12 mouse cellular contexts compared by ENCODE assay signal in the genomic region with DNA sequence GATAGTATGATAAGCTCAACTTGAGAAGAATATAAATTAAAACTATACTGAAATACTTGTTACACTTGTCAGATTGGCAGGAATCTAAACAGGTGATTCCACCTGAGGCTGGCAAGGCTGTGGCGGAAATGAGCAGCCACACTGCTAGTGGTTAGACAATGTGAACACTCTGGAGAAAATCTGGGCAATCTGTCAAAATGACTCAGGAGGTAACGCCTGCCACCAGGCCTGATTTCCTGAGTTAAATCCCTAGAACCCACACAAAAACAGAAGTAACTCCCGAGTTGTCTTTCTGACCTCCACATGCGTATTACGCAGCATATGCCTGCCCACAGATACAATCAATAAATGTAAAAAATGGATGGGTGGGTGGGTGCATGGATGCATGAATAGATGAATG. TPM values are rescaled to one million over a fixed set of nuclear protein-coding genes. Genes with fewer than 3 reads are reported as not detected.
DNase-seq lines count a peak whose midpoint lies in the region; ATAC-seq and TF ChIP-seq lines count a peak whose summit lies in the region.
"Had no signal": no experiment of that assay in that cellular context is flagged by ENCODE, and none has a peak within 500 bp of the region (broad histone marks: within the 10 kb centered on the region; RNA-seq: fewer than 3 reads in every experiment).

No protein-coding gene starts in this region.

- no peak overlapping the region for H3K9ac ChIP-seq in heart, adult 2 months (ENCODE audit: low read depth, low read length)
- no peak overlapping the region for H3K9ac ChIP-seq in midbrain, embryonic 11.5 days (ENCODE audit: low read length)
- H3K9ac ChIP-seq: forebrain, postnatal 0 days; liver, embryonic 12.5 days had no signal

- peaks cover 39% of the 10 kb centered on the region for H3K4me1 ChIP-seq in heart, adult 2 months (ENCODE audit: control insufficient read depth, insufficient read depth, low read length)
- H3K4me1 ChIP-seq in midbrain, embryonic 11.5 days (ENCODE audit: control insufficient read depth, insufficient read depth, low read length) = no peaks in the 10 kb centered on the region
- peaks cover 4% of the 10 kb centered on the region; the same call in 1 of the 2 replicates for H3K4me1 ChIP-seq in midbrain, embryonic 10.5 days
- H3K4me1 ChIP-seq in cerebellum, adult 2 months (ENCODE audit: control insufficient read depth, insufficient read depth, low read length) = peaks cover 39% of the 10 kb centered on the region

- H3K9me3 ChIP-seq in midbrain, embryonic 11.5 days (ENCODE audit: control insufficient read depth, low read length) = no peaks in the 10 kb centered on the region
- H3K9me3 ChIP-seq in midbrain, embryonic 10.5 days (replicated peaks) = no peaks in the 10 kb centered on the region
- H3K9me3 ChIP-seq: liver, embryonic 12.5 days had no signal

- DNase-seq in heart, adult 2 months = peak in 1 of 2 experiments; percentile 35
- DNase-seq in heart, postnatal 36 days = no peak
- peak; percentile 79 for DNase-seq in midbrain, embryonic 11.5 days (ENCODE audit: low spot score, missing footprints)
- no peak for DNase-seq in midbrain, embryonic 10.5 days (ENCODE audit: low spot score)
- DNase-seq in cerebellum, adult 2 months = peak; percentile 69 to 91
- DNase-seq in frontal cortex, adult 2 months (ENCODE audit: extremely low spot score in 1 of 2, low spot score in 1 of 2) = no peak
- no peak for DNase-seq in testis, postnatal 10 days (ENCODE audit: low spot score)
- DNase-seq: forebrain, postnatal 0 days; thymus, adult 18-20 months had no signal

- WGBS in heart, adult 2 months = 42% methylated on average over 5 of the region's 5 CpGs
- 92% methylated on average over 5 of the region's 5 CpGs for WGBS in midbrain, embryonic 11.5 days
- 91% methylated on average over 5 of the region's 5 CpGs for WGBS in midbrain, embryonic 10.5 days
- WGBS in cerebellum, adult 2 months = 15% methylated on average over 5 of the region's 5 CpGs

- no peak overlapping the region for H3K4me3 ChIP-seq in heart, adult 2 months
- H3K4me3 ChIP-seq in midbrain, embryonic 11.5 days (ENCODE audit: low read depth, low read length) = no peak overlapping the region
- H3K4me3 ChIP-seq in midbrain, embryonic 10.5 days = no peak overlapping the region
- H3K4me3 ChIP-seq in cerebellum, adult 2 months (replicated peaks; ENCODE audit: insufficient read depth, low read depth, low read length) = no peak overlapping the region
- no peak overlapping the region for H3K4me3 ChIP-seq in myocyte
- H3K4me3 ChIP-seq: liver, embryonic 12.5 days had no signal

- H3ac ChIP-seq in myocyte (ENCODE audit: control insufficient read depth, insufficient read length) = no peak overlapping the region

- intact Hi-C loops in heart, adult 2 months (cut with DNase I) = no loop called here
- intact Hi-C loops in heart, postnatal 36 days (cut with DNase I) = loop anchor here (10.0 kb wide), 1 partner anchor 52 kb away; no protein-coding TSS in a partner anchor

- H3K36me3 ChIP-seq in heart, adult 2 months (ENCODE audit: control insufficient read depth, insufficient read depth, low read length) = peaks cover 46% of the 10 kb centered on the region
- no peaks in the 10 kb centered on the region for H3K36me3 ChIP-seq in midbrain, embryonic 11.5 days (ENCODE audit: control insufficient read depth, insufficient read depth, low read length)
- no peaks in the 10 kb centered on the region for H3K36me3 ChIP-seq in midbrain, embryonic 10.5 days
- no peaks in the 10 kb centered on the region for H3K36me3 ChIP-seq in myocyte (ENCODE audit: control insufficient read depth, insufficient read depth)
- H3K36me3 ChIP-seq: liver, embryonic 12.5 days had no signal

- ATAC-seq in midbrain, embryonic 11.5 days (ENCODE audit: low FRiP score) = no peak
- ATAC-seq: forebrain, postnatal 0 days; liver, embryonic 12.5 days; midbrain, embryonic 16.5 days had no signal

- no peaks in the 10 kb centered on the region for H3K27me3 ChIP-seq in heart, adult 2 months (ENCODE audit: control insufficient read depth, insufficient read depth, low read length)
- H3K27me3 ChIP-seq in midbrain, embryonic 11.5 days (ENCODE audit: control insufficient read depth, insufficient read depth, low read length) = no peaks in the 10 kb centered on the region
- H3K27me3 ChIP-seq in midbrain, embryonic 10.5 days (ENCODE audit: low read depth, poor library complexity, severe bottlenecking) = no peaks in the 10 kb centered on the region
- H3K27me3 ChIP-seq in cerebellum, adult 2 months (ENCODE audit: control insufficient read depth, insufficient read depth, low read length) = no peaks in the 10 kb centered on the region
- no peaks in the 10 kb centered on the region for H3K27me3 ChIP-seq in myocyte (ENCODE audit: control insufficient read depth, insufficient read depth, insufficient read length)

- peaks cover 23% of the 10 kb centered on the region for H3K79me2 ChIP-seq in heart, adult 2 months (replicated peaks; ENCODE audit: control insufficient read depth, insufficient read depth, low read length)
- peaks cover 69% of the 10 kb centered on the region for H3K79me2 ChIP-seq in myocyte (ENCODE audit: control insufficient read depth, insufficient read depth)

- TF ChIP-seq POLR2A in heart, adult 2 months (IDR thresholded peaks at IDR 0.05; ENCODE audit: insufficient read depth, low read depth, low read length) = no peak
- no peak for TF ChIP-seq POLR2A in cerebellum, adult 2 months (IDR thresholded peaks at IDR 0.05; ENCODE audit: borderline replicate concordance, insufficient read depth, low read length)
- no peak for TF ChIP-seq POLR2A in myocyte (IDR thresholded peaks at IDR 0.05; ENCODE audit: insufficient read length, low read depth)

- H3K27ac ChIP-seq in heart, adult 2 months = peak overlapping the region; percentile 45
- no peak overlapping the region for H3K27ac ChIP-seq in midbrain, embryonic 11.5 days (ENCODE audit: low read depth, low read length)
- H3K27ac ChIP-seq in midbrain, embryonic 10.5 days (replicated peaks) = no peak overlapping the region
- peak overlapping the region; percentile 62; the same call in 1 of the 2 replicates for H3K27ac ChIP-seq in cerebellum, adult 2 months (ENCODE audit: insufficient read depth, low read length)
- H3K27ac ChIP-seq: liver, embryonic 12.5 days had no signal

- no peak for TF ChIP-seq CTCF in heart, adult 2 months (IDR thresholded peaks at IDR 0.05)
- no peak for TF ChIP-seq CTCF in cerebellum, adult 2 months (IDR thresholded peaks at IDR 0.05; ENCODE audit: borderline replicate concordance, insufficient read depth, low read depth, low read length)

- no peak overlapping the region for H3K4me2 ChIP-seq in midbrain, embryonic 11.5 days
- H3K4me2 ChIP-seq in myocyte (ENCODE audit: low read depth) = peak overlapping the region; percentile 27
- H3K4me2 ChIP-seq: liver, embryonic 12.5 days had no signal

- TF ChIP-seq EP300 in heart, adult 2 months (IDR thresholded peaks at IDR 0.05; ENCODE audit: insufficient read depth, low read depth, low read length) = no peak

TF ChIP-seq in myocyte, 11 proteins besides CTCF, POLR2A, EP300 and RAD21:
- TF ChIP-seq REST (IDR thresholded peaks at IDR 0.05; ENCODE audit: insufficient read depth, insufficient read length) (no peak), CEBPB (IDR thresholded peaks at IDR 0.05; ENCODE audit: insufficient read depth, poor library complexity, severe bottlenecking) (no peak), TCF3 (IDR thresholded peaks at IDR 0.05; ENCODE audit: insufficient read length, low read depth) (no peak), POLR2AphosphoS2 (IDR thresholded peaks at IDR 0.05; ENCODE audit: insufficient read length, low read depth) (no peak), MAX (IDR thresholded peaks at IDR 0.05; ENCODE audit: low read depth) (no peak), MYOD1 (IDR thresholded peaks at IDR 0.05; ENCODE audit: control insufficient read depth in 1 of 3, insufficient read length in 2 of 3, low read depth in 2 of 3) (no peak), TCF12 (IDR thresholded peaks at IDR 0.05; ENCODE audit: insufficient read depth, poor library complexity, severe bottlenecking) (no peak), E2F4 (IDR thresholded peaks at IDR 0.05; ENCODE audit: insufficient read depth) (no peak), MYOG (IDR thresholded peaks at IDR 0.05; ENCODE audit: control insufficient read depth in 1 of 3, insufficient read depth in 1 of 3, insufficient read length in 2 of 3, low read depth in 2 of 3) (no peak), USF1 (IDR thresholded peaks at IDR 0.05; ENCODE audit: low read depth) (no peak), SRF (IDR thresholded peaks at IDR 0.05; ENCODE audit: control insufficient read depth, insufficient read length, low read depth) (no peak)

RNA-seq across cellular contexts. Expression of a gene that starts 17.1 kb away (rescaled TPM):
- 10 to 100 TPM; 23.1 to 24.9 TPM for total RNA-seq in heart, adult 2 months (2021)
- 20.4 and 29.2 TPM in 2 replicates for polyA plus RNA-seq in heart, adult 2 months (2012; rRNA removed)
- 10 to 100 TPM; 24.0 to 26.9 TPM for total RNA-seq in heart, postnatal 36 days (2021)
- 28.5 and 29.9 TPM in 2 replicates for polyA plus RNA-seq in midbrain, embryonic 11.5 days (2014; fragmentation: Nextera tagmentation; extraction: Ambion mirVana)
- polyA plus RNA-seq in midbrain, embryonic 10.5 days (2016; fragmentation: Nextera tagmentation; extraction: Ambion mirVana) = 23.9 and 28.4 TPM in 2 replicates
- 123 and 132 TPM in 2 replicates for polyA plus RNA-seq in cerebellum, adult 2 months (2012; rRNA removed)
- 14.1 TPM for polyA plus RNA-seq in myocyte (2012; fragmentation: generic; extraction: Trizol)
- 90.5 and 98.3 TPM in 2 replicates for polyA plus RNA-seq in frontal cortex, adult 2 months (2012; rRNA removed)

RNA-seq across cellular contexts. Expression of a gene that starts 57.5 kb away (rescaled TPM):
- 1 to 10 TPM; 8.0 to 9.3 TPM for total RNA-seq in heart, adult 2 months (2021)
- 10.6 and 15.6 TPM in 2 replicates for polyA plus RNA-seq in heart, adult 2 months (2012; rRNA removed)
- 1 to 10 TPM; 6.2 to 7.4 TPM for total RNA-seq in heart, postnatal 36 days (2021)
- 35.1 and 39.6 TPM in 2 replicates for polyA plus RNA-seq in midbrain, embryonic 11.5 days (2014; fragmentation: Nextera tagmentation; extraction: Ambion mirVana)
- polyA plus RNA-seq in midbrain, embryonic 10.5 days (2016; fragmentation: Nextera tagmentation; extraction: Ambion mirVana) = 52.5 and 56.0 TPM in 2 replicates
- polyA plus RNA-seq in cerebellum, adult 2 months (2012; rRNA removed) = 36.2 and 40.7 TPM in 2 replicates
- polyA plus RNA-seq in myocyte (2012; fragmentation: generic; extraction: Trizol) = 38.6 TPM
- 46.8 and 50.6 TPM in 2 replicates for polyA plus RNA-seq in frontal cortex, adult 2 months (2012; rRNA removed)

Comparison
In these comparisons a context has a peak if more than half of its experiments do, and no peak if none do; other contexts are left out.
1. DNase-seq: peak in midbrain, embryonic 11.5 days (single experiment) and cerebellum, adult 2 months (2 of 2); none in heart, postnatal 36 days (0 of 2), midbrain, embryonic 10.5 days (single experiment), frontal cortex, adult 2 months (0 of 2) and testis, postnatal 10 days (single experiment).
2. H3K27ac ChIP-seq: peak in heart, adult 2 months (single experiment) and cerebellum, adult 2 months (single experiment); none in midbrain, embryonic 11.5 days (single experiment) and midbrain, embryonic 10.5 days (single experiment).